Mouse (Mus musculus): ENCODE measurements at regions not wholly inside any gene's neighbourhood (a gene's known extent, or its start where the extent isn't known, plus 50 kb on each side); places are given as distances from the start of the nearest gene placed in this dataset.

DNA sequence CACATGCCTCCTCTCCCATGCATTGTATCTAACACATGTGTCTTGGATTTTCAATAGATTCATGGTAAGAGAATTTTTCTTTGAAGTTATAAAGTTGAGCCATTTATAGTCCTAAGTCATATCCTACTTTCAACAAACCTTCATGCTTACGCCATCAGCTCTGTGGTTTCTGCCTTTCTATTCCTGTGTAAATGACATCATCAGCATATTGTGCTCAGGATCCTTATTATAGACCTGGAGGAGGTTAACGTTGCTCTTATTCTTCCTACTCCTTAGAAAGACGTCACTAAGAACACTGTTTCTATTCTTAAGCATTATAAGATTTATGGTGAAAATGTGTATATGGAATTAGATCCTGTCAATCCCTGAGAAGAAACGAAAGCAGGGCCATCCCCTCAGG is 93.7 kb upstream of the Pde7b start:
- TF ChIP-seq POLR2A (IDR thresholded peaks at IDR 0.05; ENCODE audit: borderline replicate concordance, low read depth, low read length): no peak
- no peak for TF ChIP-seq CTCF (IDR thresholded peaks at IDR 0.05; ENCODE audit: low read depth, low read length)

All from bone marrow macrophage, adult 2 months (primary cell).